Mouse (Mus musculus) brain, embryonic 14.5 days (tissue): Measurements from ENCODE around the gene Dram1.

ENCODE experiments used
- CTCF ChIP-seq: fragments of 200-500 bp; IDR thresholded peaks from 2 replicates; pipeline ENCODE4 v1.5.1; 2012; ENCODE audit warnings: inconsistent platforms, mild to moderate bottlenecking, moderate library complexity, borderline replicate concordance; ENCODE audit not compliant: insufficient read depth, insufficient read length; ENCODE audit errors: extremely low read depth
- POLR2A ChIP-seq: fragments of 200-500 bp; IDR thresholded peaks from 2 replicates; pipeline ENCODE4 v1.6.1; 2012; ENCODE audit warnings: mild to moderate bottlenecking, inconsistent platforms, borderline replicate concordance; ENCODE audit not compliant: poor library complexity, insufficient read depth, insufficient read length, severe bottlenecking; ENCODE audit errors: extremely low read depth

GRCm38 (mm10) chr10:88377666-88378065 lies 1.2 kb downstream of the Dram1 start:
- TF ChIP-seq POLR2A, result no peak
- no peak for TF ChIP-seq CTCF
